ENCODE assay signal across 8 mouse cellular contexts in genomic region chr6:58933189-58933913, GRCm38 (mm10). TPM values are rescaled to one million over a fixed set of nuclear protein-coding genes. Genes with fewer than 3 reads are reported as not detected.
DNase-seq lines count a peak whose midpoint lies in the region; ATAC-seq and TF ChIP-seq lines count a peak whose summit lies in the region.
"Had no signal": no experiment of that assay in that cellular context is flagged by ENCODE, and none has a peak within 500 bp of the region (broad histone marks: within the 10 kb centered on the region; RNA-seq: fewer than 3 reads in every experiment).

No protein-coding gene starts in this region.

- no peaks in the 10 kb centered on the region for H3K36me3 ChIP-seq in forebrain, embryonic 16.5 days (ENCODE audit: control insufficient read depth, insufficient read depth)
- H3K36me3 ChIP-seq: liver, embryonic 13.5 days had no signal

- peak; percentile 93 for ATAC-seq in forebrain, embryonic 16.5 days
- ATAC-seq in megakaryocyte, adult 5-6 weeks (ENCODE audit: poor library complexity, severe bottlenecking): no peak

- H3K27ac ChIP-seq in forebrain, embryonic 16.5 days (ENCODE audit: low read length): peak overlapping the region; percentile 83
- peak overlapping the region; percentile 88 for H3K27ac ChIP-seq in left cerebral cortex, adult 2 months
- H3K27ac ChIP-seq: liver, embryonic 13.5 days had no signal

- H3K27me3 ChIP-seq in forebrain, embryonic 16.5 days (replicated peaks; ENCODE audit: control insufficient read depth, insufficient read depth, low read length): no peaks in the 10 kb centered on the region
- H3K27me3 ChIP-seq: liver, embryonic 13.5 days had no signal

- no peaks in the 10 kb centered on the region for H3K9me3 ChIP-seq in forebrain, embryonic 16.5 days (ENCODE audit: control insufficient read depth, low read length)
- H3K9me3 ChIP-seq: liver, embryonic 13.5 days had no signal

- peaks cover 33% of the 10 kb centered on the region for H3K4me1 ChIP-seq in forebrain, embryonic 16.5 days (replicated peaks; ENCODE audit: control insufficient read depth, insufficient read depth, low read length)
- H3K4me1 ChIP-seq: liver, embryonic 13.5 days had no signal

- intact Hi-C loops in left cerebral cortex, adult 2 months (cut with DNase I): loop anchor here (1.0 to 5.0 kb wide), 2 partner anchors 27 to 89 kb away; partner anchors contain the start of gene Fam13a

- H3K4me3 ChIP-seq in forebrain, embryonic 16.5 days (replicated peaks; ENCODE audit: low read length): no peak overlapping the region
- H3K4me3 ChIP-seq in left cerebral cortex, adult 2 months: no peak overlapping the region
- H3K4me3 ChIP-seq: liver, embryonic 13.5 days had no signal

- H3K9ac ChIP-seq in forebrain, embryonic 16.5 days (replicated peaks; ENCODE audit: low read depth, low read length): no peak overlapping the region
- H3K9ac ChIP-seq: liver, embryonic 13.5 days had no signal

- TF ChIP-seq CTCF in left cerebral cortex, adult 2 months (IDR thresholded peaks at IDR 0.05): peak; percentile 12

- 20% methylated on average over 6 of the region's 6 CpGs for WGBS in forebrain, embryonic 16.5 days

- peak; percentile 78 to 87 for DNase-seq in cerebellum, postnatal 10 days
- peak; percentile 45 to 74 for DNase-seq in left cerebral cortex, adult 2 months (ENCODE audit: extremely low spot score in 1 of 2, low spot score in 2 of 2)
- DNase-seq in retina, postnatal 1 day: peak; percentile 83
- DNase-seq in urinary bladder, adult 18-20 months (ENCODE audit: low spot score in 2 of 2): no peak
- no peak for DNase-seq in thymus, adult 18-20 months
- DNase-seq: liver, embryonic 13.5 days had no signal

- peak overlapping the region; percentile 36 for H3K4me2 ChIP-seq in forebrain, embryonic 16.5 days (ENCODE audit: low read length)
- H3K4me2 ChIP-seq: liver, embryonic 13.5 days had no signal

RNA-seq across cellular contexts. Expression of gene Nap1l5, which starts 26.5 kb away (rescaled TPM):
- 82.8 and 111 TPM in 2 replicates for polyA plus RNA-seq in forebrain, embryonic 16.5 days (2015; fragmentation: Nextera tagmentation; extraction: Ambion mirVana)
- 100 to 1,000 TPM; 337 to 344 TPM for total RNA-seq in left cerebral cortex, adult 2 months (2021)
- total RNA-seq in megakaryocyte, adult 5-6 weeks (2015): not detected in 2 replicates
- total RNA-seq in megakaryocyte, adult 5-6 weeks (2017): not detected in 2 replicates

Comparison
In these comparisons a context has a peak if more than half of its experiments do, and no peak if none do; other contexts are left out.
1. DNase-seq: peak in cerebellum, postnatal 10 days (2 of 2), left cerebral cortex, adult 2 months (2 of 2) and retina, postnatal 1 day (single experiment); none in urinary bladder, adult 18-20 months (0 of 2) and thymus, adult 18-20 months (0 of 2).
2. RNA of gene Nap1l5, which starts 26.5 kb away (total RNA-seq): 337 to 344 TPM in left cerebral cortex, adult 2 months; not detected in megakaryocyte, adult 5-6 weeks; every median in the first group is over 100 times any median in the second.